Mouse (Mus musculus) cerebellum, adult 2 months (tissue): ENCODE data around the gene 2300009A05Rik.

Source experiments
- CTCF ChIP-seq: fragments of 200-500 bp; IDR thresholded peaks from 2 replicates; pipeline ENCODE4 v1.5.1; 2011; ENCODE audit warnings: low read depth, mild to moderate bottlenecking, control low read depth, low read length, moderate library complexity, borderline replicate concordance; ENCODE audit not compliant: insufficient read depth
- POLR2A ChIP-seq: fragments of 200-500 bp; IDR thresholded peaks from 2 replicates; pipeline ENCODE4 v1.6.1; 2011; ENCODE audit warnings: low read length, control low read depth, borderline replicate concordance; ENCODE audit not compliant: insufficient read depth

DNA sequence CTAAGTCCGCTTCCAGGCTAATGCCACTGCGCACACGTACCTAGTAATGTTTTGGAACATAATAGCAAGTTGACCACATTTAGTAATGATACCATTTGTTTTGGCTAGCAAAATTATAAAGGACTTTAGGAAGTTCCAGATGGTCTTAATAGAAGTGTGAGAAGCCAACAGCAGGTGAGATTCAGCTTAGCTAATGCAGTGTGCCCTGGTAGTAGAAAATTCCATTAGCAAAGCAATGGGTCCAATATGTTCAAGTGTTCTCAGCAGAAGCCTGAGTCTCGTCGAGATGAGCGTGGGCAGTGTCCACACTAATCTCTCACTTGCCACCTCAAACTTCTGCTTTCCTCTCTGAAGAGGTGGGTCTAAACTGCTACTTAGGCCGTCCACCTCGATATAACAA is 49.0 kb downstream of the 2300009A05Rik start:
- no peak for TF ChIP-seq CTCF
- TF ChIP-seq POLR2A = no peak
